Mouse (Mus musculus) embryonic facial prominence, embryonic 13.5 days (tissue): ENCODE results near the gene Cdc42ep1. TPM values are rescaled to one million over a fixed set of nuclear protein-coding genes. Genes with fewer than 3 reads are reported as not detected.
A peak's percentile ranks its signal among the peaks of the same experiment; 100 is the strongest.

Experiments
- ATAC-seq: fragments of 200-750 bp; cut with Nextera tagmentation; 2 replicates; pipeline ENCODE4 v1.8.0; 2017; ENCODE audit warnings: low read depth; ENCODE audit not compliant: insufficient number of reproducible peaks, insufficient read depth, low FRiP score, low TSS enrichment
- H3K27ac ChIP-seq: fragments of 300-500 bp; sonication (generic); 2 replicates; pipeline ENCODE4 v1.5.1; 2015; ENCODE audit warnings: moderate library complexity, mild to moderate bottlenecking, inconsistent platforms
- H3K27me3 ChIP-seq: fragments of 300-500 bp; sonication (generic); 2 replicates; pipeline ENCODE4 v1.6.1; 2015; ENCODE audit warnings: mild to moderate bottlenecking, inconsistent platforms
- H3K36me3 ChIP-seq: fragments of 300-500 bp; sonication (generic); 2 replicates; pipeline ENCODE4 v1.6.1; 2015; ENCODE audit warnings: mild to moderate bottlenecking, inconsistent platforms
- H3K4me1 ChIP-seq: fragments of 300-500 bp; sonication (generic); 2 replicates; pipeline ENCODE4 v1.6.1; 2015; ENCODE audit warnings: inconsistent platforms
- H3K4me2 ChIP-seq: fragments of 300-500 bp; sonication (generic); 2 replicates; pipeline ENCODE4 v1.6.1; 2015; ENCODE audit warnings: moderate library complexity, mild to moderate bottlenecking, inconsistent platforms
- H3K4me3 ChIP-seq: fragments of 300-500 bp; sonication (generic); 2 replicates; pipeline ENCODE4 v1.5.1; 2015; ENCODE audit warnings: mild to moderate bottlenecking, inconsistent platforms
- H3K9ac ChIP-seq: fragments of 300-500 bp; sonication (generic); 2 replicates; pipeline ENCODE4 v1.6.1; 2015; ENCODE audit warnings: mild to moderate bottlenecking, inconsistent platforms
- H3K9me3 ChIP-seq: fragments of 300-500 bp; sonication (generic); 2 replicates; pipeline ENCODE4 v1.6.1; 2016; ENCODE audit warnings: inconsistent platforms
- WGBS: fragments of 180-500 bp; shearing (Covaris S2); methylation state at CpG from one replicate; pipeline ENCODE4 v1.1.7; 2015; ENCODE audit warnings: mixed read lengths; 5-methylcytosine and 5-hydroxymethylcytosine counted together
- polyA plus RNA-seq: library from polyadenylated mRNA; unstranded; fragments of >200 nt; fragmentation: Nextera tagmentation; extraction: Ambion mirVana; gene quantifications from 2 replicates; pipeline ENCODE4 v1.2.1, GENCODE M21; 2015

Gene Cdc42ep1
- polyA plus RNA-seq, 1 experiment from 2014 or later, result 28.6 TPM

DNA sequence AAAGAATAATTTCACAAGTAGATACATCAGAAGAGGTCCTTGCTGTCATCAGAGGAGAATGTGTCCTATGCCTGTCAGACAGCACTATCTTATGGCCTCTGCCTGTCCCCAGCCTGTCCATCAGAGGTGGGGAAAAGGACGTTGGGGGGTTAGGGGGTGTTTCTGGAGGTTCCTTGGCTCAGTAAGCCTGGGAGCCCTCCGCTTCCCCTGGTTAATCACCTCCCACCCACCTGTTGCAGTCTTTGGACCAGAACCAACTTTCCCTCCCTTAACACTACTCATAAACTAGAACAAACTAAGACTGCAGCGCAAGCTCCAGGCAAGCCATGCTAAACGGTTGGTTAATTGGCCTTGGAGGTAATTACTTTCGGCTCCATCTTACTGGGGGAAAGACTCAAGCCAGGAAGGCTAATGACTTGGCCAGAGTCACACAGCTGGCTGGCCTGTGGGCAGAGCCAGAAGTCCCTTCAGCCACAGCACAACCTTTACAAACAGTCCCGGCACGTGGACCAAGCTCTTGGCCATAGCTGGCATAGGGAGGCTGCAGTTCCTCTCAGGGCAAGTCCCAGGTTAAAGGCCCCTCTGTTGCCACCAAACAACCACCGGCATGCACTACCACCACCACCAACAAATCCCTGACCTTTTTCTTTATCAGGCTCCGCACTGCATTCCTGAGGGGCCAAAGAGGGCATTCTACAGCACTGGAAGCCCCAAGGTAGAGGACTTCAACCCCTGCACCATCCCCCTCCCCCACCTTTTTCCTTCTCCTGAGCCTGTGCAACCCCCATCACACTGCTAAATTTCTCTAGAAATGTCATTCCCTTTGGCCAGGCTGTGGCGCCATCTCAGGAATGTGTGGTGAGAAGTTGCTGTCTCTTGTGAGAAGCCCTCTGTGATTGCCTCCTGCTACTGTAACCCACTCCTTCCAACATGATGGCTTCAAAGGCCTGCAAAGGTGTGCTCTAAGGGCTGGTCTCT is 11.4 kb upstream of the Cdc42ep1 start:
- Histone ChIP-seq H3K9me3 (no peaks in the 10 kb centered on the region), H3K4me1 (peaks cover 62% of the 10 kb centered on the region), H3K27ac (0 out of 2 replicates have a peak overlapping the region, but pooled peaks have one; percentile 80), H3K4me3 (no peak overlapping the region), H3K27me3 (0 out of 2 replicates have a peak, but pooled peaks cover 3% of the 10 kb centered on the region), H3K9ac (no peak overlapping the region), H3K4me2 (no peak overlapping the region), H3K36me3 (no peaks in the 10 kb centered on the region)
- 46% methylated on average over 10 of the region's 10 CpGs for WGBS
- no peak for ATAC-seq

DNA sequence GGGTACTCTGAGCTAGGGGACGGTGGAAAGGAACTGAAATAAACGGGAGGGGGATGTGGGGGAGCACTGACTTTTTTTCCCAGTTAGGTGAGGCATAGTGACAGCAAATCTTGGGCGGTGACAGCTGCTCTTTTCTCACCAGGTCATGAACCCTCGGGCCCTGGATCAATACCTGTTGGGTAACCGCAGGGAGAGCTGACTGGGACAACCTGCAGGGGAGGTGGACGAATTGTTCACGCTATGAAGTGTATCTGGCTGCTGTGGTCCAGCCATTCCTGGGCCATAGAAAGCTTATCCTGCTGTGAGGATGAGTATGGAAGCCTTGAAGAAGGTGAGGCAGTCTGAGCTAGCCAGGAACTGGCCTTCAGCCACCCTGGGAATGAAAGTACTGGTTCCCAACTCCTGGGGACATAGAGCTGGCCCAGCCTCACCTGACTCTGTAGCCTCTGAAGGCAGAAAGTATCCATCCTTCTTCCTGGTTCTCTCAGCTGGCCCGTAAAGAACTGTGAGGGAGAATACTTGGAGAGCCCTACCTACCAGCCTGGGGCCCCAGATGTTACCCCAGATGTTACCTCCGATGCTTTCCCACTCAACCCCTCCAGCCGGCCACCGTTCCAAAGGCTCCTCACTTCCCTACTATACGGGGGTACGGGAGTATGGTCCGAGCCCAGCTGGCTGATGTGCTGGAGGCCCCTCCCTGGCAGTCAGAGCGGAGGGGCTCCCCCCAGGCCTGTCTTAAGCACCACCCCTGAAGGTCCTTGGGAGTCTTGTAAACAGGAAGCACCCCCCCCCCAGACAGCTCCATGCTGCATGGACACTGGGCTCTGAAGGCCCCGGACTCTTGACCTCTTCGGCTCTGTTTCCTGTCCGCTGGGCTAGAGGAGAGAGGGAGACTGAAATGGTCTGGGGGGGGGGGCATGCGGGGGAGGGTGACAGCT is 10.4 kb upstream of the Cdc42ep1 start:
- Histone ChIP-seq H3K36me3 (no peaks in the 10 kb centered on the region), H3K4me2 (0 out of 2 replicates have a peak overlapping the region, but pooled peaks have one; percentile 3), H3K9me3 (no peaks in the 10 kb centered on the region), H3K9ac (no peak overlapping the region), H3K4me1 (peaks cover 59% of the 10 kb centered on the region), H3K4me3 (no peak overlapping the region), H3K27ac (peak overlapping the region; percentile 80), H3K27me3 (0 out of 2 replicates have a peak, but pooled peaks cover 3% of the 10 kb centered on the region)
- WGBS, result 42% methylated on average over 19 of the region's 19 CpGs
- ATAC-seq, result no peak

DNA sequence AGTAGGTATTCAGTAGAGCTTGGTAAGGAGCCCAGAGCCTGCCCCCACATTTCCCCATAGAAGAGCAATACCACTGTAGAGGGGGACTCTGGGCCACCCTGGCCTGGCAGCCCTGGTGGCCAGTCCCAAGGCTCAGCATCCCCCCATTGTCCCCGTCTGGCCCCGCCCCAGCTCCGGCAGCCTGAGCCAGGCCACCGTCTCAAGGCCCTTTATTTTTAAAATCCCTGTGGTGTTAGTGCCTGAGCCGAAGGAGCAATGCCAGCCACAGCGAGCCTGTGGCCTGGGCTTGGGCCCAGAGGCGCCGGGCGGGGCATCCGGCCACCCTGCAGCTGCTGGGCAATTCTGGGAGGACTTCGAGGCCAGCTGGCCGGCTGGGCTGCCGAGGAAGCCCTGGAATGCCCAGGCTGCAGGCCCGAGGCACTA is 9.7 kb upstream of the Cdc42ep1 start:
- Histone ChIP-seq H3K36me3 (no peaks in the 10 kb centered on the region), H3K4me1 (peaks cover 59% of the 10 kb centered on the region), H3K4me2 (peak overlapping the region; percentile 3; the same call in 1 of the 2 replicates), H3K9ac (peak overlapping the region; percentile 57), H3K9me3 (no peaks in the 10 kb centered on the region), H3K4me3 (no peak overlapping the region), H3K27me3 (0 out of 2 replicates have a peak, but pooled peaks cover 3% of the 10 kb centered on the region), H3K27ac (peak overlapping the region; percentile 80)
- whole genome bisulfite sequencing, result 21% methylated on average over 14 of the region's 14 CpGs
- ATAC-seq, result no peak

DNA sequence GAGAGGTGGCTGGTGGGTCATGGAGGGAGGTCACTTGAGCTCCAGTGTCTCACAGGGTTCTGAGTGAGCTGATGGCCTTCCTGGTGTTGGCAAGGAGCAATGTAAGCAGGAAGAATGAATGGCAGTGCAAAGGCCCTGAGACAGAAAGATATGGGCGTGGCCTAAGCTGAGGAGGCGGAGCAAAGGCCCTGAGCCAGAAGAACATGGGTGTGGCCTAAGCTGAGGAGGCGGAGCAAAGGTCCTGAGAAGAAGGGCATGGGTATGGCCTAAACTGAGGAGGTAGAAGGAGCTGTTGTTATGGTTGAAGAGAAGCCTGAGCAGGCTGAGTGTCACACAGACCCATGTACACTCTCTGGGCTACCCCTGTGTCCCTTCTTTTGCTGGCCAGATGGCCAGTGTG is 8.8 kb upstream of the Cdc42ep1 start:
- Histone ChIP-seq H3K4me1 (peaks cover 52% of the 10 kb centered on the region), H3K27me3 (0 out of 2 replicates have a peak, but pooled peaks cover 2% of the 10 kb centered on the region), H3K9me3 (no peaks in the 10 kb centered on the region), H3K36me3 (no peaks in the 10 kb centered on the region), H3K4me2 (no peak overlapping the region), H3K27ac (peak overlapping the region; percentile 80; the same call in 1 of the 2 replicates), H3K9ac (no peak overlapping the region), H3K4me3 (no peak overlapping the region)
- ATAC-seq, result no peak
- 92% methylated on average over 3 of the region's 3 CpGs for WGBS

- WGBS, result 27% methylated on average over 10 of the region's 10 CpGs
- no peak overlapping the region for H3K4me3 ChIP-seq
- peak overlapping the region; percentile 80 for H3K27ac ChIP-seq
- H3K9me3 ChIP-seq, result no peaks in the 10 kb centered on the region
- peaks cover 58% of the 10 kb centered on the region for H3K4me1 ChIP-seq
- ATAC-seq, result no peak
- no peak overlapping the region for H3K9ac ChIP-seq
- H3K36me3 ChIP-seq, result no peaks in the 10 kb centered on the region
- no peak overlapping the region for H3K4me2 ChIP-seq
- H3K27me3 ChIP-seq, result no peaks in the 10 kb centered on the region
Measured at GRCm38 (mm10) chr15:78834233-78835005, 8.0 kb upstream of the Cdc42ep1 start.

DNA sequence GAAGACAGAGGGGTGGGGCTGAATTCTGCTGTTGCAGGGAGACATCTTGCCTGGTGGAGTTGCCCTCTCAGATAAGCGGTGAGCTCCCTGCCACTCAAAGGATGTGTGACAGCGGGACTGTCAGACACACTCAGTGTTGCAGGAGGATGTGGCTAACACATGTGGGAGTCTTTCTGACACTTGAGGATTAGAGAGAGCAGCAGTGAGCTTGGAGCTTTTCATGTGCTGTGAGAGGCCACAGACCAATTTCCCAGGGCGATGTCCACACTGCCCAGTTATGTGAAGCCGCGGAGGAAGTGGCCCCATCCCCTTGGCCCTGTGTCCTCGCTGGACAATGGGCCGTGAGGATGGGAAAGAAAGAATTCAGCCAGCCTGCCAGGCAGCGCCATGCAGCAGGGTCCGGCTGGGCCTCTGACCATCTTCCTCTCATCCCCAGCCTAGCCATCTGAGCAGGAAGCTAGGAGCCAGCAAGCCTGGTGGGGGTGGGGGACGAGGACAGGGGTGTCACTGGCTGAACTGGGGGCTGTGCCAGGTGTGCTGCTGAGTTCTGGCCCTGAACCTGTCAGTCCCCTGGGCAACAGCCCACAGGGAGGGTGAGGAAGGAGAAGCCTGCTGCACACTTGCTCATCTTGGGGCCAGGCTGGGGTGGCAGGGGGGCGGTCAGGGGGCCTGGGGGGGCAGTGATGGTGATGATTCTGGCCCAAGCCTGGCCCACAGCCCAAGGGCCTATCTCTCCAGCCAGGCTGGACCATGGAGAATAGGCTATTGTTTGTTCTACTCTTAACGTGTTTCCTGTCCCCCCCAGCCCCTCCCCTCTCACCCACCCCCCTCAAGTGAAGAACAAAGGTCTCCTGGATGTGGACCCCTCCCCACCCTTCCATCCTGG is 7.0 kb upstream of the Cdc42ep1 start:
- no peaks in the 10 kb centered on the region for H3K27me3 ChIP-seq
- H3K9ac ChIP-seq, result peak overlapping the region; percentile 12; the same call in 1 of the 2 replicates
- no peaks in the 10 kb centered on the region for H3K9me3 ChIP-seq
- H3K4me1 ChIP-seq, result peaks cover 69% of the 10 kb centered on the region
- WGBS, result 17% methylated on average over 12 of the region's 12 CpGs
- no peak overlapping the region for H3K4me2 ChIP-seq
- no peaks in the 10 kb centered on the region for H3K36me3 ChIP-seq
- no peak overlapping the region for H3K4me3 ChIP-seq
- no peak for ATAC-seq
- H3K27ac ChIP-seq, result peak overlapping the region; percentile 80

GRCm38 (mm10) chr15:78836086-78836621 is 6.3 kb upstream of the Cdc42ep1 start:
- no peak overlapping the region for H3K4me3 ChIP-seq
- H3K9ac ChIP-seq, result peak overlapping the region; percentile 44; the same call in 1 of the 2 replicates
- H3K4me2 ChIP-seq, result no peak overlapping the region
- H3K27me3 ChIP-seq, result no peaks in the 10 kb centered on the region
- H3K36me3 ChIP-seq, result no peaks in the 10 kb centered on the region
- no peaks in the 10 kb centered on the region for H3K9me3 ChIP-seq
- WGBS, result 32% methylated on average over 8 of the region's 8 CpGs
- peak overlapping the region; percentile 80 for H3K27ac ChIP-seq
- no peak for ATAC-seq
- peaks cover 74% of the 10 kb centered on the region for H3K4me1 ChIP-seq

DNA sequence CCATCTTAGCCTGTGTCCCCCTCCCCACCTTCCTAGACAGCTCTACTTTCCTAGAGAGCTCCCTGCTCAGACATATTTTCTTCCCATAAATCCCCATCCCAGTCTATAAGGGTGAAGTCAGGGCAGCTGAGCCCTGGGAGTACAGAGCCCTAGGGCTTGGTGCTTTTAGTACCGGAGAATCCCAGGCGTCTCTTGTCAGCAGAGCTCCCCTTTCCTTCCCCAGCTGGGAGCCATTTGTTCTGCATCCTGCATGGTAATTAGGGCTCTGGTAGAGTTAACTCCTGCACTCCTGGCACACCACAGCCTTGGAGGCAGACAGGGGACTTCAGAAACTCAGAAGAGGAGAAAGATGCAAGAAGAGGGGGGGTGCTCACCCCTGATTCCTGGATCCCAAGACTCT is 2.7 kb upstream of the Cdc42ep1 start:
- peak overlapping the region; percentile 81 for H3K27ac ChIP-seq
- H3K27me3 ChIP-seq, result no peaks in the 10 kb centered on the region; the same call in 1 of the 2 replicates
- ATAC-seq, result peak; percentile 44; the same call in 1 of the 2 replicates
- no peaks in the 10 kb centered on the region for H3K9me3 ChIP-seq
- peak overlapping the region; percentile 41 for H3K4me2 ChIP-seq
- 0 out of 2 replicates have a peak overlapping the region, but pooled peaks have one; percentile 57 for H3K9ac ChIP-seq
- peaks cover 75% of the 10 kb centered on the region for H3K4me1 ChIP-seq
- no peak overlapping the region for H3K4me3 ChIP-seq
- WGBS, result 0% methylated on average over 2 of the region's 2 CpGs
- no peaks in the 10 kb centered on the region for H3K36me3 ChIP-seq

DNA sequence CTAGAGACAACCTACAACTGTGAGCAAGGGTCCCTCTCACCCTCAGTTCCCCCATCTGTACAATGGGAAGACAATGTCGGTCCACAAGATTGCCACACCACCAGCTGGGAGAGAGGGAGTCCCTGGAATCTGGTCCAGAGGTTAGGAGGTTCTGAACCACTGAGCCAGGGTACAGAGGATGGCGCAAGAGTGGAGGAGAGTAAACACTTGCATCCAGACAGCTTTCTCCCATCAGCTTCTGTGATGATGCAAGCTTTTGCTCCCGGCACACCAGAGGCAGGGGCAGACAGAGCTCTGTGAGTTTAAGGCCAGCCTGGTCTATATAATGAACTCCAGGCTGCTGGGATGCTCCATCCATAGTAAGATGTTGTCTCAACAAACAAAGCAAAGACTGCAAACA is 2.2 kb upstream of the Cdc42ep1 start:
- Histone ChIP-seq H3K4me2 (peak overlapping the region; percentile 41), H3K27me3 (no peaks in the 10 kb centered on the region; the same call in 1 of the 2 replicates), H3K4me1 (peaks cover 74% of the 10 kb centered on the region), H3K4me3 (no peak overlapping the region), H3K36me3 (no peaks in the 10 kb centered on the region), H3K9ac (peak overlapping the region; percentile 57; the same call in 1 of the 2 replicates), H3K9me3 (no peaks in the 10 kb centered on the region), H3K27ac (peak overlapping the region; percentile 81)
- WGBS, result 24% methylated on average over 3 of the region's 3 CpGs
- no peak for ATAC-seq
